Mouse (Mus musculus): ENCODE data around the gene Dgka. TPM values are rescaled to one million over a fixed set of nuclear protein-coding genes. Genes with fewer than 3 reads are reported as not detected.
A peak's percentile ranks its signal among the peaks of the same experiment; 100 is the strongest.
"Not testable (repeated sequence)": the region's sequence is repeated elsewhere in the genome, so short reads cannot be mapped to it uniquely, and the experiment has no call there.

Dgka gene
- total RNA-seq, 4 experiments from 2014 or later: 11.3 to 12.9 (median 12.6) TPM

GRCm38 (mm10) chr10:128731992-128732391 is 12.7 kb downstream of the Dgka start:
- no peak for DNase-seq (ENCODE audit: low spot score)

- DNase-seq (ENCODE audit: low spot score): peak; percentile 72
Measured at GRCm38 (mm10) chr10:128731002-128731433, 13.6 kb downstream of the Dgka start.

GRCm38 (mm10) chr10:128728059-128728458 is 16.6 kb downstream of the Dgka start:
- DNase-seq (ENCODE audit: low spot score): no peak

DNA sequence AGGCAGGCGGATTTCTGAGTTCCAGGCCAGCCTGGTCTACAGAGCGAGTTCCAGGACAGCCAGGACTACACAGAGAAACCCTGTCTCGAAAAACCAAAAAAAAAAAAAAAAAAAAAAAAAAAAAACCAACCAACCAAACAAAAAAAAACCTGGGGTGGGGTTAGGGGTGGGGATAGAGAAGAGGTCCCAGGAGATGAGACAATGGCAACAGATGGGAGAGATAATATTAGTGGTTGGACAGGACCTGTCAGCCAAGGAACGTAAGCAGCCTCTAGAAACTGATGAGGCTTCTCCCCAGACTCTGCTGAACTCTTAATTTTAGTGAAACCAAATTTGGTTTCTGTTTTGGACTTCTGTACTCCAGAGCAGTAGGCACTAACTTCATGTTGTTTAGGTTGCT is 19.2 kb downstream of the Dgka start:
- DNase-seq (ENCODE audit: low spot score): not testable (repeated sequence)

DNA sequence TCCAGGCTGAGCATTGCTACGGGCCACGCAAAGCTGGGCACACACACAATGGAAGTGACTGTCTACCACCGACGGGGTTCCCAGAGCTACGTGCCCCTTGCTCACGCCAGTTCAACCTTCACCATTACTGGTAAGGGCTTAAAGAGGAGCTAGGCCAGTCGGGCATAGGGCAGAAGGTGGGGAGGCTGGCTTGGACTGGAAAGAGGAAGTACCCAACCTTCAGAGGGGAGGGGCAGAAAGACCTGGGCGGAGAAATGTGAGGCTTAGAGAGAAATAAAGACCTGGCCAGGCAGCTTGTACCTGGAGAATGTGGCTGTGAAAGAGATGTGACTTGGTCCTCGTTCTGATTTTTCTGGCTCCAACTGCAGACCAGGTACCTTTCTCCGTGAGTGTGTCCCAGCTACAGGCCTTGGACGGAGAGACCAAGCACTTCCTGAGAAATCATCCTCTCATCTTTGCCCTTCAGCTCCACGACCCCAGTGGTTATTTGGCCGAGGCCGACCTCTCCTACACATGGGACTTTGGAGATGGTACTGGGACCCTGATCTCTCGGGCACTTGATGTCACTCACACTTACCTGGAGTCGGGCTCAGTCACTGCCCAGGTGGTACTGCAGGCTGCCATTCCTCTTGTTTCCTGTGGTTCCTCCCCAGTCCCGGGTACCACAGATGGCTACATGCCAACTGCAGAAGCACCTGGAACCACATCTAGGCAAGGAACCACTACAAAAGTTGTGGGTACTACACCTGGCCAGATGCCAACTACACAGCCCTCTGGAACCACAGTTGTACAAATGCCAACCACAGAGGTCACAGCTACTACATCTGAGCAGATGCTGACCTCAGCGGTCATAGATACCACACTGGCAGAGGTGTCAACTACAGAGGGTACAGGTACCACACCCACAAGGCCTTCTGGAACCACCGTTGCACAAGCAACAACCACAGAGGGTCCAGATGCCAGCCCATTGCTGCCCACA is 28.8 kb downstream of the Dgka start:
- no peak for DNase-seq (ENCODE audit: low spot score)

DNA sequence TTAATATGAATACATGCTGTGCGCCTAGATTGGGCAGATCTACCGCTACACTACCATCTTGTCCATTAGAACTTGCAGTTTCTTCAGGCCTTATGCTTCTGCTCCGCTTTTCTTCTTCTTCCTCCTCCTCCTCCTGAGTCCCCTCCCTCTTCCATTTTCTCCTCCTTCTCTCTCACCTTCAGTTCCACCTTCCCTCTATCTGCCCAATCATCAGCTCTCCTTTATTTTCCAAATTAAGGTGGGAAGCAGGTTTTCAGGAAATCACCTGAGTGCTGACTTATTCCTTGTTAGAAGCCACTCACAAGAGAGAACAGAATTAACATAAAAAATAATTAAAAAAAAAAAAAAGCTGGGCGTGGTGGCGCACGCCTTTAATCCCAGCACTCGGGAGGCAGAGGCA is 33.3 kb downstream of the Dgka start:
- DNase-seq (ENCODE audit: low spot score): not testable (repeated sequence)

DNA sequence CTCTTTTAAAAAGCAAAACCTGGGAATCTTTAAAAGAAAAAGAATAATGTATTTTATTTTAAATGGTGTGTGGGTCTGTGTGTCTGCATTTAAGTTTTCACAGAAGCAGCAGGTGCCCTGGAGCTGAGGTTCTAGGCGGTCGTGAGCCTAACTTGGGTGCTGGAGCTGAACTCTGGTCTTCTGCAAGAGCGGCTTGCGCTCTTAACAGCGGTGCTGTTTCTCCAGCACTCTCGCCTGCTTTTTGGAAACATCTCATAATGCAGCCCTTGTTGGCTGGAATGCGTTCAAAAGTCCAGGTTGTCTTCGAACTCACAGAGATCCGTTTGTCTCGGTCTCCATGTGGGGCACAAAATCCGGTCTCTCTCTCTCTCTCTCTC is 39.4 kb downstream of the Dgka start:
- no peak for DNase-seq (ENCODE audit: low spot score)

- peak; percentile 89 for DNase-seq (ENCODE audit: low spot score)
Measured at GRCm38 (mm10) chr10:128704491-128705316, 40.0 kb downstream of the Dgka start, which contains the start of gene Cdk2. Gene Cdk2 (minus strand): TSS chr10:128705031.

DNA sequence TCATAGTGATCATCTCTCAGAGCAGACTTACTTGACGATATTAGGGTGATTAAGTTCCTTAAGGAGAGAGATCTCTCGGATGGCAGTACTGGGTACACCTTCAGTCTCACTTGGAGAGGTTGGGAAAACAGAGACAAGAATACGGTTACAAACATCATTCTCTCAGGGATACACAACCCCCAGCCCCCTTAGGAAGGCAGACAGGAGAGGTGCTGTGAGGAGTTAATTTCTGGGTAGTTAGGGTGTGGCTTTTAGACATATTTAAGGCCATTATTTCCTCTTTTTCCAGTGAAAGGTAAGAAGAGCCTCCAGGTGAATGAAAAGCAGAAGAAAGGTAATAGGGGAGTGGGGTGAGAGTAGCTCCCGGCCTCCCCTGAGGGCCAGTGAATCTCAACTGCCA is 40.8 kb downstream of the Dgka start, which contains the start of gene Pmel:
Pmel (plus strand) TSS at position 301 of the 400 bp plus-strand sequence.
- DNase-seq (ENCODE audit: low spot score): no peak

- no peak for DNase-seq (ENCODE audit: low spot score)
Measured at GRCm38 (mm10) chr10:128702328-128703007, 42.2 kb downstream of the Dgka start.

- no peak for DNase-seq (ENCODE audit: low spot score)
Measured at GRCm38 (mm10) chr10:128700712-128701111, 43.9 kb downstream of the Dgka start.

DNA sequence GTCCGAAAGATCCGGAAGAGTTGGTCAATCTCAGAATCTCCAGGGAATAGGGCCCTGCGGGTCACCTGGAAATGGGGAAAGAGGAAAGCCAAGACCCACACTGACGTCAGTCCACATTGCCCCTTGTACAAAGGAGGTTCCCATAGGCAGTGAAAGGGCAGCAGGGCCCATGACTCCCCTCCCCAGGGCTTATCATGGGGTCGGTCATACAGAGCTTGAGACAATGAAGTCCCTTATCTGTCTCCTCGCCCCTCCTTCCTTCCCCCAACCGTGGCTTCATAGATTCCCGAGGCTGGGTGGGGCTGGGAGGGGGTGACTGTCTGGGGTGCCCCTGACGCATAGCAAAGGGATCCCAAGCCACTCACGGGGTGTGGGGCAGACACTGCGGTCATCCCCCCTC is 45.0 kb downstream of the Dgka start:
- no peak for DNase-seq (ENCODE audit: low spot score)

- no peak for DNase-seq (ENCODE audit: low spot score)
Measured at GRCm38 (mm10) chr10:128699006-128699405, 45.6 kb downstream of the Dgka start.

DNA sequence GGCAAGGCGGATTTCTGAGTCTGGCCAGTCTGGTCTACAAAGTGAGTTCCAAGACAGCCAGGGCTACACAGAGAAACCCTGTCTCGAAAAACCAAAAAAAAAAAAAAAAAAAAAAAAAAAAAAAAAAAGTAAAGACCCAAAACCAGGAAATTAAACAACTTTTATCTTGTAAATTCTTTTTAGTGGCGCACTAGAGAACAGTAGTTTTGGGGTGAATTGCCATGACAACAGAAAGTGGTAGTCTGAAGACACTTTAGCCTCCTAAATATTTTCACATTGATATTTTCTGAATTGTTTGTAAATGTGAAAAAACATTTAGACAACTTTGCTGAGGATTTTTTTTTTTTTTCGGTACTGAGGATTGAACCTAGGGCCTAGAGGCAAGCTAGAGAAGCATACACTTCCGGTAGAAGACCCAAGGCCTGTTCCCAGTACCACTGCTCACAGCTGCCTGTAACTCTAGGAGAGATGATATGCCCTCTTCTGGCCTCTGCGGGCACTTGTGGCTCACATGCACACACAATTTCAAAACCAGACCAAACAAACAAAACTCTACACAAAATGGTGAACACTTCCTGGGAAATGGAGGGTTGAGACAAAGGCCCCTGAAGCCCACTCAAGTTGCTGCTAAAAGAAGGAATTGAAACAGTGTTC is 47.5 kb downstream of the Dgka start:
- no peak for DNase-seq (ENCODE audit: low spot score)

- DNase-seq (ENCODE audit: low spot score): peak; percentile 100
Measured at GRCm38 (mm10) chr10:128695992-128696807, 48.5 kb downstream of the Dgka start, which contains the start of gene Rab5b. Gene Rab5b (minus strand): TSS chr10:128696264.

DNA sequence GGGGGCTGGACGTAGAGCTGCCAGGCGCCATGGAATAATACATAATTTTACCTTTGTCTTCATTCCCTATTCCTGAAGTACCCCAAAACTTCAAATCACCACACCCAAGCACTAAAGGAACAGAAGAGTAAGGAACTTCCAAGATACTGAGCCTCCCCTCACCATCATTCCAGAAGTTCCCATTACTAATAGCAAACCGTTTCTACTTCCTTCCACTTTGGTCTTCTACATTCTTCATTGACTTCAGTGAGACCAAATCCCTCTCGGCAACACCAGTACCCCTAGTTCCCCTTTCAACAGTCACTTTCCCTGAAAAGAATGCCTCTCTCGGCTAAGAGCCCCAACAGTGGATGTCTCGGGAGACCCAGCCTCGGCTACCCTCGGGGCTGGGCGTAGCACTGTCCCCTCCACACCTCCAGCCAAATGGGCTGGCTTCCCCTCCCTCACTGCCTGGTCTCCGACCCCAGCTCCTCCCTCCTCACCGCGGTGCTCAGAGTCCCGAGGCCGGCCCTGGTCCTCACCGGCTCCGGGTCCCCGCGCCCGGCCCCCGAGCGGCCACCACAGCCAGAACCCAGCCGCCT is 49.2 kb downstream of the Dgka start:
- DNase-seq (ENCODE audit: low spot score): no peak

DNA sequence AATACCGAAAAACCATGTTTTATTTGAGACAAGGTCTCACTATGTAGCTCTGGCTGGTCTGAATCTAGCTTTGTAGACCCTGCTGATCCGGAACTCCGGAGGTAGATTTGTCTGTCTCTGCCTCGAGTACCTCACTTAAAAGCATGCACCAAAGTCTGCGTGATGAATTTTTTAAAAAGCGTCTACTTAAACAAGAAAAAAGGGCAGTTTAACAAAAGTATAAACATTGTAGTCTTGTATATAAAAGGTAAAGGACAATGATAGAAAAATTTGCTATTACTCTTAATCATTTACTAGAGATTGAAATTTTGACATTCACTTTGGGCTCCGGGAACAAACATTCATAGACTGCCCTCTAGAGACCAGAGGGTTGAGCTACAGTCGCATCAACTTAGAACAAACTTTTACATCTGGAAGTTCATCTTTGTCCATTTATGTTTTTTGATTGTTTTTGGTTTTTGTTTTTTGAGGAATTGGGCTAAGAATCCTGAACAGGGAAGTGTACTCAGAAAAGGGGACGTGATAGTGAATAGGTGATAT is 70.1 kb downstream of the Dgka start:
- peak; percentile 57 for DNase-seq (ENCODE audit: low spot score)

DNA sequence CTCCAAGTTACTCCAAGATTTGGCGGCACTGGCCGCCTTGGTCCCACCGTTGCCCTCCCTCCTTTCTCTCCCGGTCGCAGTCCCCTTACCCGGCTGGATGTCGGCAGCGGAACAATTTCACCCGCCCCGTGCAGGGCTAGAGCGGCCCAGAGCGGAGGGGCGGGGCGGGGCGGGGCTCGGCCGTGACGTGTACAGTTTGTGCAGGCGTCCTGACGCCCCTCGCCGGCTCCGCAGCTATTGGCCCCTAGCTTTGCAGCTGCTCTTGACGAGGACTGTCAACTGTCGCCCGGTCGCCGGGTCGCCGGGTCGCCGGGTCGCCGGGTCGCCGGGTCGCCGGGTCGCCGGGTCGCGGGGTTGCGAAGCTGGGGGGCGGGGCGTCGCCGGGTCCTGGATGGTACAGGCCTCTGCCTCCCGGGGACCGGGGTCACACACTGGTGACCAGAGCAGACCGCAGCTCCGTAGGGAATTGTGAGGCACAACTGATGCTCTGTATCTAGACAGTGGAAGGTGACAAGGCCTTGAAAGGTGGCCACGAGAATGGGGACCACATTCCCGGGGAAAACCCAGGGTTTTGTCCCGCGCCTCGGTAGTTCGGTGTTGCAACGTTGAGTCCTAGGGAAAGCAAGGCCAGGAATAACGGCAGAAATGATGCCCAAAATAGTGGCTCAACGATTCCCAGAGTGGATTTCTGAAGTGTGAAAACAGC is 70.7 kb downstream of the Dgka start, which contains the start of gene Suox:
Suox (minus strand) TSS at position 311 of the 706 bp plus-strand sequence.
- DNase-seq (ENCODE audit: low spot score): peak; percentile 76

GRCm38 (mm10) chr10:128671148-128671547 is 73.5 kb downstream of the Dgka start:
- no peak for DNase-seq (ENCODE audit: low spot score)
